Mouse (Mus musculus) neural tube, embryonic 11.5 days (tissue): Measurements from ENCODE around the gene Nipal1. TPM values are rescaled to one million over a fixed set of nuclear protein-coding genes. Genes with fewer than 3 reads are reported as not detected.
A peak's percentile ranks its signal among the peaks of the same experiment; 100 is the strongest.

Experiments used
- ATAC-seq: fragments of 200-750 bp; cut with Nextera tagmentation; 2 replicates; pipeline ENCODE4 v1.8.0; 2017; ENCODE audit warnings: moderate number of reproducible peaks, mild to moderate bottlenecking, moderate TSS enrichment, moderate library complexity; ENCODE audit not compliant: insufficient read depth, low FRiP score, low TSS enrichment
- DNase-seq: peaks from one replicate; pipeline ENCODE4 v3.0.0-alpha.2; 2015; ENCODE audit warnings: low spot score
- H3K27ac ChIP-seq: fragments of 300-500 bp; sonication (generic); 2 replicates; pipeline ENCODE4 v1.5.1; 2014; ENCODE audit warnings: low read depth, mild to moderate bottlenecking, low read length
- H3K27me3 ChIP-seq: fragments of 300-500 bp; sonication (generic); 2 replicates; pipeline ENCODE4 v1.6.1; 2014; ENCODE audit warnings: mild to moderate bottlenecking, low read length, mixed read lengths; ENCODE audit not compliant: control insufficient read depth, insufficient read depth
- H3K36me3 ChIP-seq: fragments of 300-500 bp; sonication (generic); 2 replicates; pipeline ENCODE4 v1.6.1; 2014; ENCODE audit warnings: mild to moderate bottlenecking, low read length, moderate library complexity, mixed read lengths; ENCODE audit not compliant: control insufficient read depth, insufficient read depth
- H3K4me1 ChIP-seq: fragments of 300-500 bp; sonication (generic); 2 replicates; pipeline ENCODE4 v1.6.1; 2014; ENCODE audit warnings: low read length, mixed read lengths; ENCODE audit not compliant: control insufficient read depth, insufficient read depth
- H3K4me2 ChIP-seq: fragments of 300-500 bp; sonication (generic); 2 replicates; pipeline ENCODE4 v1.6.1; 2014; ENCODE audit warnings: low read depth, mild to moderate bottlenecking, moderate library complexity
- H3K4me3 ChIP-seq: fragments of 300-500 bp; sonication (generic); 2 replicates; pipeline ENCODE4 v1.5.1; 2014; ENCODE audit warnings: low read depth, low read length
- H3K9ac ChIP-seq: fragments of 300-500 bp; sonication (generic); 2 replicates; pipeline ENCODE4 v1.6.1; 2014; ENCODE audit warnings: mild to moderate bottlenecking, low read length
- H3K9me3 ChIP-seq: fragments of 300-500 bp; sonication (generic); 2 replicates; pipeline ENCODE4 v1.6.1; 2016; ENCODE audit warnings: low read length; ENCODE audit not compliant: control insufficient read depth
- WGBS: fragments of 180-500 bp; shearing (Covaris S2); extraction: QIAGEN DNeasy Blood & Tissue Kit; methylation state at CpG from one replicate; pipeline ENCODE4 v1.1.7; 2014; 5-methylcytosine and 5-hydroxymethylcytosine counted together
- polyA plus RNA-seq: library from polyadenylated mRNA; unstranded; fragments of >200 nt; fragmentation: Nextera tagmentation; extraction: Ambion mirVana; gene quantifications from 2 replicates; pipeline ENCODE4 v1.2.1, GENCODE M21; 2014

Gene Nipal1
- polyA plus RNA-seq, 1 experiment from 2014 or later = 0.56 TPM

DNA sequence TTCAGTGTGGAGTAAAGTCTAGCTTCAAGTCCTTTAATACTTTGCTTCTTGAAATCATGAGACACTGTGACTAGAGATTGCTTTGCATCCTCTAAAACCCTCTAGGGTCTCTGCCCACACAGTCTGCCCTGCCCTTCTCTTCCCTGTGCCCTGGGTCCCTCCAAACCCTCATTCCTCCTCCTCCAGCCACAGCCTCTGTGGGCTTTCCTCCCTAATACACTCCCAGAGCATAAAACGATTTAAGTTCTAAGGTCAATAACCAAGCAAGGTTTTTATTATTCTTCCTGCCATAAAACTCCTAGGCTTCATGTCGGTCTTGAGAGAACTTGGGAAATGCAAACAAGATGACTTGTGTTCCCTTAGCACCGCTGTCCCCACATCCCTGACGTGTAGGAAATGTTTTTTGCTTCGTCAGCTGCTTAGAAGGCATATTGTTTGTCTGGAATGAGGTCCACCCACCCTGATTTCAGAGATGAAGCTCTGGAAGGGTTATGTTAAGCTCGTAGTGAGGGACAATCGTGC, 8.7 kb downstream of the Nipal1 start:
- H3K4me3 ChIP-seq = no peak overlapping the region
- H3K4me2 ChIP-seq = no peak overlapping the region
- no peaks in the 10 kb centered on the region for H3K27me3 ChIP-seq
- H3K9me3 ChIP-seq = no peaks in the 10 kb centered on the region
- ATAC-seq (no peak), DNase-seq (no peak)
- 25% methylated on average over 7 of the region's 7 CpGs for WGBS
- H3K27ac ChIP-seq = no peak overlapping the region
- H3K9ac ChIP-seq = no peak overlapping the region
- no peaks in the 10 kb centered on the region for H3K4me1 ChIP-seq
- no peaks in the 10 kb centered on the region for H3K36me3 ChIP-seq

DNA sequence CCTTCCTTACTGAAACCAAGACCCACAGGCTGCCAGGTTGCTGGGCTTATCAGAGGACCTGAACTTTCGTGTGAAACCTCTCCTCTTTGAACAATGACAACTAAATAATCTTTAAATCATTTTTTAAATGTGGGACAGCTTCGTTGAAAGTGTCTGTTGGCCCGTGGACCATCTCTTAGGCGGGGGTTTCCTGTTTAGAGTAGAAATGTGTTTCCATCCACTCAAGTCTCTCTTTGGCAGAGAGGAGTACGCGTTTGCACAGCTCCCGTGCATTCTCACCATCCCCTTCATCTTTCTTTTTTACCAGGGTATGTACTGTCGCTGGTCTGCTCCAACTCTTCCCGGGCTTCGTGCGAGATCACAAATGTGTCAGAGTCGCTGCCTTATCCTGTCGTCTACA, 10.8 kb downstream of the Nipal1 start:
- 93% methylated on average over 13 of the region's 13 CpGs for WGBS
- DNase-seq = no peak
- Histone ChIP-seq H3K27ac (no peak overlapping the region), H3K9me3 (no peaks in the 10 kb centered on the region), H3K4me2 (no peak overlapping the region), H3K36me3 (no peaks in the 10 kb centered on the region), H3K27me3 (no peaks in the 10 kb centered on the region), H3K4me1 (no peaks in the 10 kb centered on the region), H3K4me3 (no peak overlapping the region), H3K9ac (no peak overlapping the region)
- no peak for ATAC-seq

DNA sequence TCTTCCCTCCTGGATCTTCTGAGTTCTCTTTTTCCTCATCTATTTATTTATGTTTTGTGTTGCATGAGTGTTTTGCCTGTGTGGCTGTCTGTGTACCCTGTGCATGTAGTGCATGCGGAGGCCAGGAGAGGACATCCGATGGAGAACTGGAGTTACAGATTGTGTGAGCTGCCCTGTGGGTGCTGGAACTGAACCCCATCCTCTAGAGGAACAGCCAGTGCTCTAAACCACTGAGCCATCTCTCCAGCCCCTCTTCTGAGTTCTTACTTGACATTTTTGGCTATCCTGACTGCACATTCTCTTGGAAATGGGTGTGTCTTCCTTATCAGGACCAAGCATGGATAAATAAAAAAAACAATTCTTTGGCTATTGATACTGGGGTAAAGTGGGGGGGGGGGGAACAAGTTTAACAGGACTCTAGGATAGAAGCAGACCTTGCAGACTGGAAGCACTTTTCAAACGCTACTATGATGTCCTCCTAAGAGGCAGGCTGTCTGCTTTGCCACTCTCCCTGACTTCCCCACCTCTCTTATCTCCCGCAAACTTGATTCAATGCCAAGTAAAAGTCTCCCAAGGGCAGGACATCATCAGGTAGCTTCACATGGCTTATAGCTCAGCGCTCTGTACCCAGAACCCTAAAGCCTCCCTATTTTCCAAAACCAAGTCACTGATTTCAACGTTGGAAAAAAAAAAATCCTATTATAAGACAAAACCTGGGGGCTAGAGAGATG, 13.6 kb downstream of the Nipal1 start:
- ATAC-seq = no peak
- Histone ChIP-seq H3K4me3 (no peak overlapping the region), H3K36me3 (no peaks in the 10 kb centered on the region), H3K4me1 (no peaks in the 10 kb centered on the region), H3K4me2 (no peak overlapping the region), H3K9me3 (no peaks in the 10 kb centered on the region), H3K9ac (no peak overlapping the region), H3K27ac (no peak overlapping the region), H3K27me3 (no peaks in the 10 kb centered on the region)
- 87% methylated on average over 6 of the region's 6 CpGs for WGBS
- no peak for DNase-seq

DNA sequence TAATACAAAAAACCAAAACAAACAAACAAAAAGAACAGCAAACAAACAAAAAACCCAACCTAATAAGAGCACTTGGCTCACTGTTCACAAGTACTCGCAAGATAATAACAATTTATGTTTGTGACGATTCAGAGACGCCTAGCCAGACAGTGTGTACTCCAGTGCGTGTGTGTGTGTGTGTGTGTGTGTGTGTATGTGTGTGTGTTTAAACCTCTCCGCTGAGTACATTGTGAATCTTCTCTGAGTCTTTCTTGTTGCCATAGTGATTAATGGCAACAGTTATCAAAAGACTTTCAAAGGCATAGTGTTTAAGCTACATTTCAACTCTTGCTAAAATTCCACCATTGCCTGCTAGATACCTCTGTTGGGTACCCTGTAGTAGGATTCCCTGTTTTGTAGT, 16.5 kb downstream of the Nipal1 start:
- DNase-seq = no peak
- no peak overlapping the region for H3K27ac ChIP-seq
- 87% methylated on average over 5 of the region's 5 CpGs for WGBS
- no peaks in the 10 kb centered on the region for H3K36me3 ChIP-seq
- ATAC-seq = no peak
- no peaks in the 10 kb centered on the region for H3K27me3 ChIP-seq
- no peaks in the 10 kb centered on the region for H3K9me3 ChIP-seq
- H3K4me3 ChIP-seq = no peak overlapping the region
- H3K4me2 ChIP-seq = no peak overlapping the region
- H3K4me1 ChIP-seq = no peaks in the 10 kb centered on the region
- H3K9ac ChIP-seq = no peak overlapping the region

DNA sequence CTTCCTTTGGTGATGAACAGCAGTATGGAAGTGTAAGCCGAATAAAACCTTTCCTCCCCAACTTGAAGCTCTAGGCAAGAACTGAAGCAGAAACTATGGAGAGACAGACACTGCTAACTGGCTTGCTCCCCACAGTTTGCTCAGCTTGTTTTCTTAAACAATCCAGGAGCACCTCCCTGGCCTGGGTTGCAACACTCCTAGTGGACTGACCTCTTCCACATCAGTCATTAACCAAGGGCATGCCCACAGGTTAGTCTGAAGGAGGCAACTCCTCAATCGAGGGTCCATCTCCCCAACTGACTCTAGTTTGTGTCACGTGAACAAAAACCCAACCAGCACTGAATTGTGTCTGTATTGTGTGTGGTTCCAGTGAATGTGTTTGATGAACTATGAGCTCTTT, 17.3 kb downstream of the Nipal1 start:
- DNase-seq (no peak), ATAC-seq (no peak)
- WGBS = 56% methylated on average over 3 of the region's 3 CpGs
- Histone ChIP-seq H3K36me3 (no peaks in the 10 kb centered on the region), H3K27me3 (no peaks in the 10 kb centered on the region), H3K9me3 (no peaks in the 10 kb centered on the region), H3K4me3 (no peak overlapping the region), H3K4me2 (no peak overlapping the region), H3K27ac (no peak overlapping the region), H3K9ac (no peak overlapping the region), H3K4me1 (no peaks in the 10 kb centered on the region)

DNA sequence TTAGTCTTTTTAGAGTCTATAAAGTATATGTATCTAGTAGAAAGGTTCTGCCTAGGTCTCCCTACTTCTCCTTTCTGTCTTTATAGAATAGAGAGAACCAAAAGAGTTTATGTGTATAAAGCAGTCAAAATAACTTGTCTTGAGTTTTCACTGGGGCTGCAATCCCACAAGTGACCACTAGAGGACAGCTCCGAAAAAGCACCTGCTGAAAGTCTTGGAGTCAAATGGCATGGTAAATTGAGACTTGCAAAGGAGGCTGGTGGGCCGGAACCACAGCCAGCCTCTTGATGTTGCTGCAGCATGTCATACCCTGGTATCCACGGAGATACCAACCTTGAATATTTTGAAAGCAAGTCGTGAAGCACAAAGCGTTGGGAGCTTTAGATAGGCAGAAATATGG, 17.7 kb downstream of the Nipal1 start:
- Histone ChIP-seq H3K27me3 (no peaks in the 10 kb centered on the region), H3K4me1 (no peaks in the 10 kb centered on the region), H3K9ac (no peak overlapping the region), H3K4me2 (no peak overlapping the region), H3K27ac (no peak overlapping the region), H3K36me3 (no peaks in the 10 kb centered on the region), H3K9me3 (no peaks in the 10 kb centered on the region), H3K4me3 (no peak overlapping the region)
- DNase-seq (peak; percentile 38), ATAC-seq (no peak)
- WGBS = 17% methylated on average over 5 of the region's 5 CpGs

DNA sequence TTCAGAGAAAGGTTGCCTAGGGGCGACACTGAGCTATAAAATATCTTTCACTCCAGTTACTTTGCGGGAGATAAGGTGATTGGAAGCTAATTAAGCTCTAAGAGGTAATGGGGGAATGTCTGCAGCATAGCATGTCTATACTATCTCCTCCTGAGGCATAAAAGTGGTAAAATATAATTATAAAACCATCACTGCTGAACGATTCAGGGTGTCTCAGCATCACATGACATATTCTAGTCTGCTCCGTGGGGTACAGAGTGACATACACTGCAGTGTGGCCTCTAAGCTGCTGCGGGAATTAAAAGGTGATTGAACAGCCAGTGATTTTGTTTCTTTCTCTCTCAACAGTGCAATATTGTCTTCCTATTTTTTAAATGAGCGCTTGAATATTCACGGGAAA, 18.8 kb downstream of the Nipal1 start:
- WGBS = 79% methylated on average over 7 of the region's 7 CpGs
- ATAC-seq (peak; percentile 35; the same call in 1 of the 2 replicates), DNase-seq (no peak)
- Histone ChIP-seq H3K4me1 (no peaks in the 10 kb centered on the region), H3K36me3 (no peaks in the 10 kb centered on the region), H3K27ac (no peak overlapping the region), H3K27me3 (no peaks in the 10 kb centered on the region), H3K9me3 (no peaks in the 10 kb centered on the region), H3K4me3 (no peak overlapping the region), H3K9ac (no peak overlapping the region), H3K4me2 (no peak overlapping the region)

DNA sequence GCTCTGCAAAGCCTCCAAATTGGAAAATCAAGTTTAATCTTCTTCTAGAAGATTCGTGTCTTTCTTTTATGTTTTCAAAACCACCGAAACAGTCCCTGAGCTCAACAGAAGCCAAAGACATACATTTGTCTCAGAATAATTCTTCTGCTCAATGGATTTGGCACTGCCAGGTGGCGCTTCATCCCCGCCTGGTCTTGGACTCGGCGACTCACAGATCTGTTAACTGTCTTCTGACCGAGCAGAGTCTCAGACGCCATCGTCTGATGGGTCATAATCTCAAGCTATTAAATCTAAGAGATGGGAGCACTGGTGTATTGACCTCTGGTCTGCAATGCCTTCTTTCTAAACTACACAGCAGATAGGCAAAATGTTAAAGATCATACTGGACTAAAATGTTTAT, 20.8 kb downstream of the Nipal1 start:
- Histone ChIP-seq H3K4me1 (no peaks in the 10 kb centered on the region), H3K4me2 (no peak overlapping the region), H3K27ac (no peak overlapping the region), H3K9me3 (no peaks in the 10 kb centered on the region), H3K9ac (no peak overlapping the region), H3K27me3 (no peaks in the 10 kb centered on the region), H3K36me3 (no peaks in the 10 kb centered on the region), H3K4me3 (no peak overlapping the region)
- ATAC-seq (no peak), DNase-seq (no peak)
- 91% methylated on average over 9 of the region's 9 CpGs for WGBS

DNA sequence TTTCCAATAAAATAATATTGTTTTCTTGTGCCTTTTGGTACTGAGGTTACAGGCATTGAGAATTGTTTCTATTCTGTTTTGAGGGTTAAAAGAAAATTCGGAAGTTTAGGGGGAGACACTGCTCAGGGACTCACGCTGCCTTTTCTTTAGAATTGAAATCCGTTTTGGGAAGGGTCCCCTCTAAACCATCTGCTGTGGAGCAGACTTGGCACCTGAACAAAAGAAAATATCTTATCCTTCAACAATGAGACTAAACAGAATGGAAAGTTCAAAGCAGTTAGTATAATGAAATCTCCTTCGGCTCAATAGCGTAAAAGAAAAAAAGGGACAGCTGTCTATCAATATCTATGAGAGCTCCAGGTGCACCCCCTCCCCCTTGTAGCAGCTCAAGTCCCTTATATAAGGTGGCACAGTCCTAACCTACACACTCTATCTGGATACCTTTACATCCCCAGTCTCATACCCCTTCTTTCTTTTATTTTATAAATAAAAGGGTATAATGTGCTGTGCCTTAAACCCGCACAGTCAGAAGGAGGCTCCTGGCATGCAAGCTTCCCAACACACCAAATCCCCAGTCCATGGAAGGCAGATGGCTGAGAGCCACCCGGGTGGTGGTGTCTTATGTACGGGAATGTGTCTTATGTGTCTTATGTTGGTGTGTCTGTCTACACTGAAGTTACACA, 23.6 kb downstream of the Nipal1 start:
- no peak for DNase-seq
- no peaks in the 10 kb centered on the region for H3K36me3 ChIP-seq

More for the DNA sequence above, 23.6 kb downstream of the Nipal1 start:
- 72% methylated on average over 8 of the region's 8 CpGs for WGBS
- H3K27ac ChIP-seq = no peak overlapping the region
- no peak overlapping the region for H3K4me3 ChIP-seq
- no peaks in the 10 kb centered on the region for H3K4me1 ChIP-seq
- no peaks in the 10 kb centered on the region for H3K9me3 ChIP-seq
- ATAC-seq = no peak
- no peak overlapping the region for H3K4me2 ChIP-seq
- no peaks in the 10 kb centered on the region for H3K27me3 ChIP-seq
- no peak overlapping the region for H3K9ac ChIP-seq
